Mouse (Mus musculus) NIH3T3 (cell line): ENCODE measurements around the gene Prr11.

Experiments used
- DNase-seq: peaks from one replicate; pipeline ENCODE4 v3.0.0-alpha.2; 2012; ENCODE audit warnings: low read depth

The Prr11 gene

GRCm38 (mm10) chr11:87046968-87047367 is 61.5 kb downstream of the Prr11 start:
- DNase-seq, result no peak

- no peak for DNase-seq
These were observed 65.5 kb downstream of the Prr11 start for GRCm38 (mm10) chr11:87043052-87043451.

- no peak for DNase-seq
These were observed 69.1 kb downstream of the Prr11 start for GRCm38 (mm10) chr11:87039307-87039963.
